Mouse (Mus musculus) limb, embryonic 10.5 days (tissue): ENCODE results near the gene Rpl12. TPM values are rescaled to one million over a fixed set of nuclear protein-coding genes. Genes with fewer than 3 reads are reported as not detected.

ENCODE experiments used
- DNase-seq: peaks from one replicate; pipeline ENCODE4 v3.0.0-alpha.2; 2017; ENCODE audit warnings: low spot score
- H3K27ac ChIP-seq: fragments of 300-500 bp; sonication (generic); 2 replicates; pipeline ENCODE4 v1.5.1; 2016; ENCODE audit warnings: mild to moderate bottlenecking
- H3K27me3 ChIP-seq: fragments of 300-500 bp; sonication (generic); 2 replicates; pipeline ENCODE4 v1.6.1; 2016; ENCODE audit warnings: low read depth, mild to moderate bottlenecking; ENCODE audit not compliant: poor library complexity, severe bottlenecking
- H3K36me3 ChIP-seq: fragments of 300-500 bp; sonication (generic); 2 replicates; pipeline ENCODE4 v1.6.1; 2016; ENCODE audit warnings: mild to moderate bottlenecking, moderate library complexity
- H3K4me1 ChIP-seq: fragments of 300-500 bp; sonication (generic); 2 replicates; pipeline ENCODE4 v1.6.1; 2016
- H3K4me3 ChIP-seq: fragments of 300-500 bp; sonication (generic); 2 replicates; pipeline ENCODE4 v1.5.1; 2016; ENCODE audit warnings: mild to moderate bottlenecking, moderate library complexity
- H3K9me3 ChIP-seq: fragments of 300-500 bp; sonication (generic); replicated peaks from 2 replicates; pipeline ENCODE4 v1.6.1; 2016; ENCODE audit warnings: mild to moderate bottlenecking
- WGBS: fragments of 180-500 bp; shearing (Covaris S2); methylation state at CpG from one replicate; pipeline ENCODE4 v1.1.7; 2016; 5-methylcytosine and 5-hydroxymethylcytosine counted together
- polyA plus RNA-seq: library from polyadenylated mRNA; unstranded; fragments of >200 nt; fragmentation: Nextera tagmentation; extraction: Ambion mirVana; gene quantifications from 2 replicates; pipeline ENCODE4 v1.2.1, GENCODE M21; 2016

The Rpl12 gene
- polyA plus RNA-seq, 1 experiment from 2014 or later, result 194 TPM

DNA sequence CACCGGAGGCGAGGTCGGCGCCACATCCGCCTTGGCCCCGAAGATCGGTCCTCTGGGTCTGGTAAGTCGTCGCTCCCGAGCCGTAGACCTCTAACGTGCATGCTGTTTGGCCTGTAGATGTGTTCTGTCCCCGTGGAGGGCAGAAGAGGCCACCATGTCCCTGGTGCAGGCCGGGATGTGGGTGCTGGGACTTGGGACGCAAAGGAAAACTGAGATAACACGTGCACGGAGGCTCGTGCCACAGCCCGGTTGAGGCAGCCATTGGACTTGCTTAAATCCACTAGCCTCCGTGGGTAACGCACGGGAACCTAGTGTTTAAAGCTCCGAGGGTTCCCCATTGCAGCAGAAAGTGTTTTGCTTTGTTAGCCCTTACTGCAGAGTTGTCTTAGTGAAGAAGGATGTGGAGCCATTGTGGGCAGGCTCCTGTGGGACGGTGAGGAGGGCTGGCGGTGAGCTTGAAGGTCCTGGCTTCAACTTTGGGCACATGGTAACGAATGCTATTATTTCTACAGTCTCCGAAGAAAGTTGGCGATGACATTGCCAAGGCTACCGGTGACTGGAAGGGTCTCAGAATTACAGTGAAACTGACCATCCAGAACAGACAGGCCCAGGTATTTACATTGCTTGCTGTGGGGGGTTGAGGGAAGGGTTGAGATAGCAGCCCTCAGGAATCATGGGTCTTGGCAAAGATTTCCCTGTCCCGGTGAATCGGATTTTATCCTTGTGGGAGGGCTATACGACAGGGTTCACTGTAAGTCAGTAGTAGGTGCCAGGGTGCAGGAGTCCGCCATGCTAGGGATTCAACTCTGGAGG is 909 bp downstream of the Rpl12 start:
- Histone ChIP-seq H3K36me3 (peaks cover 32% of the 10 kb centered on the region), H3K4me3 (peak overlapping the region; percentile 71), H3K27ac (peak overlapping the region; percentile 96), H3K4me1 (peaks cover 53% of the 10 kb centered on the region), H3K9me3 (no peaks in the 10 kb centered on the region), H3K27me3 (no peaks in the 10 kb centered on the region)
- peak; percentile 57 for DNase-seq
- WGBS, result under 1% methylated on average over 33 of the region's 33 CpGs

DNA sequence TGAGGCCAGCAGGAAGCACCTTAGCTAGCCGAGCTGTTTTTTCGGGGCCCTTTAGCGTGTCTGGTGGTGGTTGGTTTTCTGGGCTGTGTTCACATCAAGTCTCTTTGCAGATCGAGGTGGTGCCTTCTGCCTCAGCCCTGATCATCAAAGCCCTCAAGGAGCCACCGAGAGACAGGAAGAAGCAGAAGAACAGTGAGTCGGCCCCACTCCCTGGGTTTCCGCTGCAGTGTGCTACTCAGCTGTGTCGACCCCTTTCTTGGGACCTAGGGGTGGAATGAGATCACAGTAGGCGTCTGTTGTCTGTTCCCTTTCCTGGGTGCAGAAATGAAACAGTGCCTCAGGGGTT is 1.5 kb downstream of the Rpl12 start:
- DNase-seq, result no peak
- Histone ChIP-seq H3K27ac (peak overlapping the region; percentile 96), H3K4me3 (peak overlapping the region; percentile 71), H3K27me3 (no peaks in the 10 kb centered on the region), H3K9me3 (no peaks in the 10 kb centered on the region), H3K36me3 (peaks cover 31% of the 10 kb centered on the region), H3K4me1 (peaks cover 59% of the 10 kb centered on the region)
- 7% methylated on average over 9 of the region's 9 CpGs for WGBS

DNA sequence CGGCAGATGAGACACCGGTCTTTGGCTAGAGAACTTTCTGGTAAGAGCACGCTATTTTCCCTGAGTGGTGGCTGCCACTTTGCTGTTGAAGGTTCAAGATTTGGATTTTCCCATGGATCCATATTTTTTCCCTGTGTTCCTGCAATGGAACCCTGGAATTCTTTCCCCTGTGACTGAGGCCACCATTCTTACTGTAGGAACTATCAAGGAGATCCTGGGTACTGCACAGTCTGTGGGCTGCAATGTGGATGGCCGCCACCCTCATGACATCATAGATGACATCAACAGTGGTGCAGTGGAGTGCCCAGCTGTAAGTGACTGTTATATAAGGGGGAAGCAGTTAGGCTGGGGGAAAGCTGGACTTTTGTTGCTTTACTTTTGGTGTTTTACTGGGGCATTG is 2.2 kb downstream of the Rpl12 start:
- no peak for DNase-seq
- 71% methylated on average over 4 of the region's 4 CpGs for WGBS
- Histone ChIP-seq H3K27ac (0 out of 2 replicates have a peak overlapping the region, but pooled peaks have one; percentile 9), H3K27me3 (no peaks in the 10 kb centered on the region), H3K9me3 (no peaks in the 10 kb centered on the region), H3K36me3 (peaks cover 31% of the 10 kb centered on the region), H3K4me1 (peaks cover 62% of the 10 kb centered on the region), H3K4me3 (peak overlapping the region; percentile 71)

DNA sequence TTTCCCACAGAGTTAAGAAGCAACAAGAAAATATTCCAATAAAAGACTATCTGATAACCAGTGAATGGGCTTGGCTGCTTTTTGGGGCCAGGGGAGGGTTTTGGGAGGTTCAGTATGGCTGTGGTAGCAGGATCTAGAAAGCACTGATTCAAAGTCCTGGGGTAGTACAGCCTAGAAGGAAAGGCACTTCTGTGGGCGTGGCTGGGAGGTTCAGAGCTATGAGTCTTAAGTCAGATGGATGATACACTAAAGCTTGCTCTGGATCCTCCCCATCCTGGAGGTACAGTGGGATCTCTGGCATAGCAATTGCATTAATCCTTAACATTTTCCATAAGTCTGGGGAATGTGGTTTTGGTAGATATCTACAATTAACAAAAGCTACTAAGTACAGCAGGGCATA is 2.6 kb downstream of the Rpl12 start:
- peak overlapping the region; percentile 71 for H3K4me3 ChIP-seq
- 85% methylated on average over 1 of the region's 1 CpGs for WGBS

GRCm38 (mm10) chr2:32964659-32965457 is 3.5 kb downstream of the Rpl12 start:
- Histone ChIP-seq H3K36me3 (peaks cover 31% of the 10 kb centered on the region), H3K27me3 (no peaks in the 10 kb centered on the region), H3K27ac (no peak overlapping the region), H3K9me3 (no peaks in the 10 kb centered on the region), H3K4me1 (peaks cover 62% of the 10 kb centered on the region), H3K4me3 (peak overlapping the region; percentile 71; the same call in 1 of the 2 replicates)
- no peak for DNase-seq
- 25% methylated on average over 10 of the region's 10 CpGs for WGBS

More for the DNA sequence above, 2.6 kb downstream of the Rpl12 start:
- peaks cover 62% of the 10 kb centered on the region for H3K4me1 ChIP-seq
- H3K9me3 ChIP-seq, result no peaks in the 10 kb centered on the region
- H3K27ac ChIP-seq, result 0 out of 2 replicates have a peak overlapping the region, but pooled peaks have one; percentile 9
- DNase-seq, result no peak
- H3K27me3 ChIP-seq, result no peaks in the 10 kb centered on the region
- peaks cover 31% of the 10 kb centered on the region for H3K36me3 ChIP-seq

- Histone ChIP-seq H3K36me3 (peaks cover 31% of the 10 kb centered on the region), H3K4me1 (peaks cover 58% of the 10 kb centered on the region), H3K27ac (no peak overlapping the region), H3K27me3 (no peaks in the 10 kb centered on the region), H3K9me3 (no peaks in the 10 kb centered on the region), H3K4me3 (peak overlapping the region; percentile 68)
- 22% methylated on average over 7 of the region's 7 CpGs for WGBS
- DNase-seq, result no peak
Observed at GRCm38 (mm10) chr2:32965511-32966183, 4.3 kb downstream of the Rpl12 start.

- Histone ChIP-seq H3K4me3 (peak overlapping the region; percentile 68), H3K4me1 (peaks cover 52% of the 10 kb centered on the region), H3K36me3 (peaks cover 31% of the 10 kb centered on the region), H3K27me3 (no peaks in the 10 kb centered on the region), H3K27ac (peak overlapping the region; percentile 92), H3K9me3 (no peaks in the 10 kb centered on the region)
- DNase-seq, result no peak
- 11% methylated on average over 13 of the region's 13 CpGs for WGBS
Observed at GRCm38 (mm10) chr2:32966184-32966688, 4.9 kb downstream of the Rpl12 start.

GRCm38 (mm10) chr2:32966689-32967631 is 5.6 kb downstream of the Rpl12 start:
- Histone ChIP-seq H3K9me3 (no peaks in the 10 kb centered on the region), H3K36me3 (peaks cover 31% of the 10 kb centered on the region), H3K27ac (peak overlapping the region; percentile 92), H3K4me1 (peaks cover 51% of the 10 kb centered on the region), H3K27me3 (no peaks in the 10 kb centered on the region), H3K4me3 (peak overlapping the region; percentile 68)
- peak; percentile 86 for DNase-seq
- WGBS, result under 1% methylated on average over 55 of the region's 55 CpGs

GRCm38 (mm10) chr2:32968024-32968614 is 6.8 kb downstream of the Rpl12 start:
- DNase-seq, result no peak
- H3K9me3 ChIP-seq, result no peaks in the 10 kb centered on the region
- WGBS, result 83% methylated on average over 9 of the region's 9 CpGs
- peaks cover 27% of the 10 kb centered on the region for H3K36me3 ChIP-seq
- no peaks in the 10 kb centered on the region for H3K27me3 ChIP-seq
- peaks cover 45% of the 10 kb centered on the region for H3K4me1 ChIP-seq
- H3K27ac ChIP-seq, result peak overlapping the region; percentile 92; the same call in 1 of the 2 replicates
- H3K4me3 ChIP-seq, result peak overlapping the region; percentile 68

- no peak overlapping the region for H3K27ac ChIP-seq
- H3K27me3 ChIP-seq, result no peaks in the 10 kb centered on the region
- whole genome bisulfite sequencing, result 94% methylated on average over 8 of the region's 8 CpGs
- DNase-seq, result no peak
- no peak overlapping the region for H3K4me3 ChIP-seq
- no peaks in the 10 kb centered on the region for H3K9me3 ChIP-seq
- peaks cover 27% of the 10 kb centered on the region for H3K36me3 ChIP-seq
- peaks cover 32% of the 10 kb centered on the region for H3K4me1 ChIP-seq
Observed at GRCm38 (mm10) chr2:32969326-32969725, 8.0 kb downstream of the Rpl12 start.

DNA sequence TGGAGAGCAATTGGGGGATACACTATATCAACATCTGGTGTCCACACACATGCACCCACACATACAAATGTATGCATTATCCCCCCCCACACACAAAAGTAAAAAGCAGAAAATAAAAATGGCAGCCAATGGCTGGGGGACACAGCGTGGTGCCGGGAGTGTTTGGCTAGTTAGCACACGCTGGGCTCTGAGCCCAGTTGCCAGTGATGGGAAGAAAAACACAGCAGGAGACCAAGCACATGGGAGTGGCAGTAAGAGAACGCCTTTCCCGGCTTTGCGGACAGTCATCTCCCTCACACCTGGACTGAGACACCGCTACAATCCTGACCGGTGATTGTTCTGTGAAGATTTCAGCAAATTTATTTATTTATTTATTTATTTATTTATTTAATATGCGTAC is 9.9 kb downstream of the Rpl12 start:
- 50% methylated on average over 9 of the region's 9 CpGs for WGBS
- H3K4me3 ChIP-seq, result no peak overlapping the region
- peaks cover 38% of the 10 kb centered on the region for H3K36me3 ChIP-seq
- H3K27ac ChIP-seq, result no peak overlapping the region
- H3K4me1 ChIP-seq, result peaks cover 18% of the 10 kb centered on the region
- no peaks in the 10 kb centered on the region for H3K9me3 ChIP-seq
- H3K27me3 ChIP-seq, result no peaks in the 10 kb centered on the region
- DNase-seq, result no peak
